Mouse (Mus musculus) adrenal gland, adult 8-10 months (tissue): ENCODE results near the gene Cdv3. TPM values are rescaled to one million over a fixed set of nuclear protein-coding genes. Genes with fewer than 3 reads are reported as not detected.

Source experiments
- DNase-seq: peaks from one replicate; pipeline ENCODE4 v3.0.0; 2022
- total RNA-seq, 4 experiments: library from RNA; stranded (reverse); gene quantifications; 2 replicates each; pipeline ENCODE4 v1.2.4; 2022

Gene Cdv3
- total RNA-seq, 4 experiments from 2014 or later: 105 to 240 (median 171) TPM

DNA sequence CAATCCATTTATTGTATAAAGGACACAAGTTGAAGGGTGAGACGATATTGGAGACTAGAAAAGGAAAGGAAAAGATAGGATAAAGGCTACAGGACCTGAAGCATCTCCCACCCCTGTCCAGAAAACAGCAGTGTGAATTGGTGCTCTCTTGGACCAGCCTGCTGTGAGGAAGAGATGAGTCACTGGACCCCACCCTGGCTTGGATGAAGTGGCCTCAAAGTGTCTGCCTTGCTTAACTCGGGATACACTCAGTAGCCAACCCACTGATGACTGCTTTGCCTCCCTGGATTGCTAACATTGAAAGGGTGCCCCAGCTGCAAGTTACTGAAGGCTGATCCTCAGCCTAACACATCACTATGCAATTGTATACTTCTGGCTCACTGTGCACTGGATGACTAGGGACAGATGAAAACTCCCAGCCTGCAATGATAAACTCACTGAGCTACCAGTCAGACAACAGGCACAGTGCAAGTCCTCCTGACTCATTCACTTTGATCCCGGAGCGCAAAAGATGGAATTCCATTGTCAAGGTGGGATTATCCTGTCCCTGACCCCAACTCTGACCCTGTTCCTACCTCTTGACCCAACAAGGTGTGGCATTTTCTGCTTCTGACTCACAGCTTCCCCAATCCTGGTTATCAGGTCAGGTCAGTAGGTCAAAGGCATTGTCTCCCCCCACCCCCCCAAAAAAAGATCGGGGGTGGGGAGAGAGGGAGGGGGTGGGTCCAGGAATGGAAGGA lies 6.8 kb upstream of the Cdv3 start:
- DNase-seq: no peak

DNA sequence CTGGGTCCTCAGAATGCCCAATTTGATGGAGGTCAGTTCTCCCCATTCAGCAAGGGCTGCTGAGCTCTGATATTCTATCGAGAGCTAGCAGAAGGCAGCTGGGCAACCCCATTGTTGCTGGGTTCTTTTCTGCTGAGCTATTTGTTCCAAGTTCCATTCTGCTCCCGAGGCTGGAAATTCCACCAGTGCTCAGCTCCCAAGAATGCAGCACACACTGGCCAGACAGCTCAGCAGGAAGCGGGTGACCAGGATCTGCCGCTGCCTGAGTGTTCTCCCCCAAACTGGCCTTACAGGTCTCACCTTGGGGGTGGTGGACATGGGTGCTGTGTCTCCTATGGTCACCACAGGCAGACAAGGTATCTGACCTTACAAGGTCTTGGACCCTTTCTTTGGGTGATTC lies 4.3 kb upstream of the Cdv3 start:
- no peak for DNase-seq

DNA sequence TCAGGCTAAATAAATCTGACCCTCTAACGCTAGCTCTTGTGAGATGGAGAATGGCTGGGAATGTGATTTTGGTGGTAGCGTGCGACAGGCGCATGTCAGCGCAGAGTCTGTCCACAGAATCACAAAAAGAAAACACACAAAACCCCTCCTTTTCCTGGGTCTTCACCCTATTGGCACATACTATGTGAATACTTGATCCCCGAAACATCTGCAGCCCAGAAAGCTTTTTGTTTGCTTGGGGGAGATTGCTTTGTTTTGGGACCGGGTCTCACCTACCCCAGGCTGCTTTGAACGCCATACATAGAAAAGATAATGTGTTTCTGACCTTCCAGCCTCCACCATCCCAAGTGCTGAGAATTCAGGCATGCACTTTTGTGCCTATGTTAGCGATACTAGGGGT lies 716 bp upstream of the Cdv3 start:
- no peak for DNase-seq

- DNase-seq: peak; percentile 49
Measured at GRCm38 (mm10) chr9:103364601-103365289, 895 bp downstream of the Cdv3 start.

DNA sequence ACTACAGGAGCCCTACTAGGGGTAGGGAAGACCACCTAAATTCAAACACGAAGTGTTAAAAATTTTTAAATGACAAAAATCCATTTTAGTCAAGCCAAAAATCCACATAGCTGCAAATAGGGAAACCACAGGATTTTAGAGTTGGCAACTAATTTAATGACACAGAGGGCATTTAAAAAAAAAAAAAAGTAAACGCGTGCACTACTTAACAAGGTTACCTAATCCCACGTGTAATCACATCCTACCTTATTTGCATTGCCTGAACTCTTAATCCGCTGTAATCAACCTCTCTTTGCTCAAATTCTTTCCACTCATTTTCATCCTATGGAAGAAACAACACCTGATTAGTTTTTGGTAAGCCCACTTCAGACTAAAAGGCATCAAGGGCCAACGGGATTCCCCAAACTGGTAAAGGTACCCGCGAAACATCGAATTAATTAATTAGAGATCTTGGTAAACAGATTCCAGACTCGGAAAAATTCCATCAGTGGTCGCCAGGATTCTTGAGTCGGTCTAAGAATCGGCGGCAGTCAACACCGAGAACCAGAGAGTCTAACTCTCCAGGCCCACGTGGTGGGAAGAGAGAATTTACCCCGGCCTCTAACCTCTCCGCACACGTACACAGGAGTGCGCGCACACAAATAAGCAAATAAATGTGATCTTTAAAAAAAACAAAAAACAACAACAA lies 1.8 kb downstream of the Cdv3 start:
- no peak for DNase-seq

- DNase-seq: no peak
Measured at GRCm38 (mm10) chr9:103363088-103363487, 2.6 kb downstream of the Cdv3 start.

DNA sequence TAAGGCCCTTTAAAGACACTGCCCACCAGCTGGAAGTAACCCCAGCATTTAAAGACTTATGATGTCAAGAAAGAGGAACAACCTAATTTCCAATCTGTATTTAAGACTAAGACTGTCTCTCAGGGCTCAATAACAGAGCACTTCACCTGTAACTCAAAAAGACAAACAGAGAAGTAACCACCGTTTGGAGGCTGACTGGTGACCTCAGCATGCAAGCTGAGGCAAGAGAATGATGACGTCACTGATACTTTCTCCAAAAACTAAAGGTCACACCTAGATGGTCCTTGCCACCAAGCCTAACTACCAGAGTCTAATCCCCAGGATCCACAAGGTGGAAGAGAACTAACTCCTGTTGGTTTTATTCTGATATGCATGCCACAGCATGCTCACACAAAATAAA lies 5.0 kb downstream of the Cdv3 start:
- DNase-seq: no peak

DNA sequence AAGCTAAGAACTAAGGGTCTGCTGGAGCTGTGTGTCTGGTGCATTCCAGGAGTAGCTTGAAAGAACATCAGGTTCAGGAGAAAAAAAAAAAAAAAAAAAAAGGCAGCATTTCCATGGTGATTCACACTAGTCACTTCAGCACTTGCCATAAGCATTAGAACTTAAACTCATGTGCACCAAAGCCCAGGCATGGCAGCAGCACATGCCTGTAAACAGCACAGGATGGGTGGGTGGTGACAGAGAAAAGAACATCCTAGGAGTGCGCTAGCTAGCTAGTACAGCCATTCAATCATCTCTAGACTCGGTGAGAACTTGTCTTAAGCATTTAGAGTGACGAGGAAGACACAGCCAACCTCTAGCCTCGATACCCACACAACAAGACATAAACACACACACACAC lies 7.1 kb downstream of the Cdv3 start:
- no peak for DNase-seq

- DNase-seq: no peak
Measured at GRCm38 (mm10) chr9:103357893-103358292, 7.7 kb downstream of the Cdv3 start.

DNA sequence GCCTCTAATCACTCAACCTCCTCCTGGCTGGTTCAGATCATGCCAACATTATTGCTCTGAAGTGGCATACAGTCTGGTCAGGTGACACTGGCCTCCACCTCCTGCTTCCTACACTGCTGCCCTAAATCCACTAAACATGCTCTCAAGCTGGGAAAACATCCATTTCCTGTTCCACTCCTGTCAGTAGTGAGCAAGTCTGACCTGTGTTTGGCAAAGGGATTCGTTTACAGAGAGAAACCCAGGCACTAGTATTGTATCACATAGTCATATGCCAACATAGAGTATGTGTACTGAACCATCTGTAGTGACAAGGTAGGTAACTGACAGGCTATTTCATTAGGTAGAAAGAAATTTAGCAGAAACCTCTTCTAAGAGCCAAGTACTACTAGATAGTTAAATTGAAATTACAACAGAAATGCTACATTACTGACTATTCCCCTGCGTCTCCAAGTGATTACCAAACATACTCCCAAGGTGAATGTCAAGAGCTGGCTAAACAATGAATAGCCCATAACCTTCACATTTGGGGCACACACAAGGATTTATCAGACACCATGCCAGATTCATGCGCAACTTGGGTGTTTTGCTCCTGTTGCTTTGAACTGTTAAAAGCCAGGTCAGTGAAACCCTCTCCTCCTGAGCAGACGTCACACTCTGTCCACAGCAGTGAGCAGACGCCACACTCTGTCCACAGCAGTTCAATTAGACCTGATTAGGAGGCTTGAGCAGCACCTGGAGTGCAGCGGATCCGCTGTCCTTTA lies 12.0 kb downstream of the Cdv3 start:
- peak; percentile 74 for DNase-seq

DNA sequence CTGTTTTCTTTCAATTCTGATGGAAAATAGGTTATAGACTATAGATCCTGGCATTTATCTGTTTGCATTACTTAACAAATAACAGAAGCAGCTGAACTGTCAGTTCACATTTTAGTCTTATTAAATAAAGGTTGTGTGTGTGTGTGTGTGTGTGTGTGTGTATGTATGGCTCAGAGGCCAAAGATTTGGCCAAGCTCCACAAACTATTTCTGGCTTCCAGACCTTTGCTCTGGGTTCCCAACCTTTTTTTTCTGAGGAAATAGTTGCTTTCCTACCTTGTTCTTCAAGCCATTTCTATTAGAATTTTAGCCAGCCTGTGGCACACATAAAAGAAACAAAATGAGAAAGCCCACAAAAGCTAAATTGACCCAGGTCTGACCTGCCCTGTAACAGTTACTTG lies 16.8 kb downstream of the Cdv3 start:
- no peak for DNase-seq

DNA sequence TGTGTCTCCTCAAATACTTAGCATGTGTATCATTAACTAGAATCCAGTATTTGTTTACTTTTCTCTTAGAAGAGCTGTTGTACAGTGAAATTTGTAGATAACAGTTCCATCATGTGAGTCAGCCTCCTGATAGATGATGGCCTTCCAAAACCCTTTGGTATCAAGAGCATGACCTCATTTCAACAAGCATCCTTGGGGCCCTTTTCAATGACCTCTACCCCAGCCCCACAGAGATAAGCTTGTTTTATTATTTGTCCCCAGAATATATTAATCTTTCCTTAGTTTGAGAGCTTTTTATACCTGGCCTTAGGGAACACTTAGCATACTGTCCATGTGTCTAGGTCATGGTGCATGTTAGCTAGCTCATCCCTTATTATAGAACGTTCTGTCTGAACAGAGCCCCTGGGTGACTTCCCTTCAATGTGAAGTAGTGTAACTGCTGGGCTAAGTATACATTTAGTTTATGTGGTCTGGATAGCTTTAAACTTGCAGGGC lies 17.6 kb downstream of the Cdv3 start:
- peak; percentile 51 for DNase-seq

DNA sequence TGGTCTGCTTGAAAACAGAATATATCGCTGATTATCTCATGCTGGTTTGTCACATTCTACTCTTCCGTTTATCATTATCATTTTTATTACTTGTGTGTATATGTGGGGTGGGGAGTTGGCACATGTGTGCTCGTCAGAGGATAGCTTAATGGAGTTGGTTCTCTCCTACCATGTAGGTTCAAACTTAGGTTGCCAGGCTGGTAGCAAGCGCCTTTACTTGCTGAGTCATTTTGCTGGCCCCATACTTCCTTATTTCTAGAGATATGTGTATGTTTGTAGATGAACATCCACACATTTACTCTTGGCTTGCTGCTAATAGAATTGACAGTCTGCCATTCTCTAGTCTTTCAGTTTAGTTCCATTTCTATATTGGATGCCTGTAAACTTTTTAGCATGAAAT lies 18.6 kb downstream of the Cdv3 start:
- DNase-seq: no peak

GRCm38 (mm10) chr9:103336912-103337311 lies 28.7 kb downstream of the Cdv3 start:
- no peak for DNase-seq

DNA sequence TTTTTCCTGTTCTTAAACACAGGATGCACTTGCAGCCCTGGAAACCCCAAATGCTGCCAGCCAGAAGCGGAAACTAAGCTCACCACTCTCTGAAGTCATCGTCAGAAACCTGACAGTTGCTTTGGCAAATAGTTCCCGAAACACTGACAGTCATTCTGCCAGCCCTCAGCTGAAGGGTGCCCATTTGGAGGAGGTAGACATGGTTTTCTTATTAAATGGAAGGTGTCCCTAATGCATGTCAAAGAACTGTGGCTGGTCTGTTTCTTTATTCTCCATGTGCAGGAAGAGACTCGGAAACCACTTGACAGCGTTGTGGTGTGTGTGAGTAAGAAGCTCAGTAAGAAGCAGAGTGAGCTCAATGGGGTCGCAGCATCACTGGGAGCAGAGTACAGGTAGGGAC lies 33.0 kb downstream of the Cdv3 start:
- DNase-seq: no peak

GRCm38 (mm10) chr9:103326449-103326848 lies 39.2 kb downstream of the Cdv3 start:
- no peak for DNase-seq

- DNase-seq: no peak
Measured at GRCm38 (mm10) chr9:103324678-103325077, 41.0 kb downstream of the Cdv3 start.

DNA sequence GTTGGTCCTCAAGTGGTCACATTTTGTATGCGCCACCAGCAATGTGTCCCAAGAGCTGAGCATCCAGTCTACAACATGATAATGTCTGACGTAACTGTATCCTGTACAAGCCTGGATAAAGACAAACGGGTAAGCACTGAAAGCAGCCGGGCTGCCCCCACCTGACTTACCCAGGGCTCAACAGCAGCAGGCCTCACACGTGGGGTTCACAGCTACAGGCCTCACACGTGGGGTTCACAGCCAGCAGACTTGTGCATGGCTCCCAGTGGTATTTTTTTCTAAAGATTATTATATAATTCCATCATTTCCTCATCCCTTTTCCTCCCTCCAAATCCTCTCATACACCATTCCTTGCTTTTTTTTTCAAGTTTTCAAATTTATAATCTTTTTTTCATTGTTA lies 55.8 kb downstream of the Cdv3 start:
- no peak for DNase-seq

GRCm38 (mm10) chr9:103305332-103306041 lies 60.2 kb downstream of the Cdv3 start:
- no peak for DNase-seq

DNA sequence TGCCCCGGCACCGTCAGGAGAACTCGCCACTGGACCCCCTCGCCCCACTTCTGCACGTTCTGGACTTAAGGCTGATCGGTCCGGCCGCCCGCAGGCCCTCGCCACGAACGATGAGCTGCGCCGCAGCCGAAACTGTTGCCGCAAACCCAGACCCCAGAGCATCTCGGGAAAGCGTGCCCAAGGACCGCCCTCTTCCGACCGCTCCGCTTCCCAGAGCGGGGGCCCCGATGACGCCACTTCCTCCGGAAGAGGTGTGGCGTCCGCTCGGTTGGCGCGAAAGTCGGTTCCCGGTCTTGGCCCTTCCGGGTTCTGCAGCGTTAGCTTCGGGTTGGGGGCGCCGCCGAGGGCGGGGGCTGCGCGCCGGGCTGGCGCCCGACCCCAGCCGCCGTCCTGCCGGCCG lies 60.7 kb downstream of the Cdv3 start, which contains the start of the genes 1300017J02Rik and Topbp1:
TSS of gene 1300017J02Rik (minus strand) at position 156 of the 400 bp plus-strand sequence.
TSS of gene Topbp1 (plus strand) at position 289 of the 400 bp plus-strand sequence.
- DNase-seq: peak; percentile 88
